19 mouse cellular contexts compared by ENCODE assay signal in the genomic region with DNA sequence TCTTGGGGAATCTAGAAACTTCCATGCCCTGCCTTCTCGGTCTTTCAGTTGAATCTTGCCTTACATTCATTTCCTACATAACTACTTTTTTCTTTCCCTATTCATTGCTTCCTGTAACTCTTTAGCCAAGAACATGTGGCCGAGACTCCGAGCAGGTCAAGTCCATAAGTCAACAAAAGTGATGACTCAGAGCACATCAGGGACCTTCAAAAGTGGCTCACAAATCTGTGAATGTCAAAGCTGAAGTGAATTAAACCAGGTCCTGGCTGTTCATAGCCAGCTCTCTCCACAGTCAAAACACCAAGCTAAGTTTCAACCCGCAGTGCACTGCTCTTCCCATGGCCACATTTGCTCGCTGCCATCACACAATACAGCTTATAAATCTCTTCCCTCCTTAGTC.
DNase-seq lines count a peak whose midpoint lies in the region; ATAC-seq and TF ChIP-seq lines count a peak whose summit lies in the region.
"Had no signal": no experiment of that assay in that cellular context is flagged by ENCODE, and none has a peak within 500 bp of the region (broad histone marks: within the 10 kb centered on the region; RNA-seq: fewer than 3 reads in every experiment).

No protein-coding gene starts in this region.

- no peak for ATAC-seq in kidney, postnatal 0 days (replicated peaks; ENCODE audit: low FRiP score, low read depth)
- ATAC-seq: forebrain, embryonic 16.5 days had no signal

- 59% methylated on average over 5 of the region's 5 CpGs for WGBS in kidney, postnatal 0 days

- H3K27me3 ChIP-seq in kidney, postnatal 0 days (ENCODE audit: insufficient read depth, low read length): no peaks in the 10 kb centered on the region
- H3K27me3 ChIP-seq: embryonic facial prominence, embryonic 15.5 days; hindbrain, embryonic 15.5 days had no signal

- no peak overlapping the region for H3K4me3 ChIP-seq in kidney, postnatal 0 days (replicated peaks; ENCODE audit: low read depth, low read length)
- H3K4me3 ChIP-seq in embryonic fibroblast, embryonic 13.5 days (ENCODE audit: insufficient read depth, low read length): no peak overlapping the region
- H3K4me3 ChIP-seq: embryonic facial prominence, embryonic 15.5 days; forebrain, embryonic 12.5 days; heart, embryonic 13.5 days; hindbrain, embryonic 15.5 days had no signal

- H3K27ac ChIP-seq in kidney, postnatal 0 days: no peak overlapping the region
- peak overlapping the region; percentile 57 for H3K27ac ChIP-seq in embryonic fibroblast, embryonic 13.5 days (ENCODE audit: insufficient read depth, low read length)
- H3K27ac ChIP-seq: embryonic facial prominence, embryonic 15.5 days; forebrain, embryonic 12.5 days; heart, embryonic 13.5 days; hindbrain, embryonic 15.5 days had no signal

- H3K4me1 ChIP-seq in kidney, postnatal 0 days (replicated peaks; ENCODE audit: insufficient read depth, low read length): no peaks in the 10 kb centered on the region
- peaks cover 10% of the 10 kb centered on the region for H3K4me1 ChIP-seq in embryonic fibroblast, embryonic 13.5 days (ENCODE audit: control insufficient read depth, insufficient read depth, low read length)
- H3K4me1 ChIP-seq: embryonic facial prominence, embryonic 15.5 days; forebrain, embryonic 12.5 days; hindbrain, embryonic 15.5 days had no signal

- no peak overlapping the region for H3K9ac ChIP-seq in kidney, postnatal 0 days (ENCODE audit: low read depth, low read length)
- H3K9ac ChIP-seq: embryonic facial prominence, embryonic 15.5 days; forebrain, embryonic 12.5 days; heart, embryonic 13.5 days; hindbrain, embryonic 15.5 days had no signal

- no peak for TF ChIP-seq POLR2A in embryonic fibroblast, embryonic 13.5 days (IDR thresholded peaks at IDR 0.05; ENCODE audit: low read depth, low read length)

- no peak for TF ChIP-seq CTCF in kidney, postnatal 0 days (IDR thresholded peaks at IDR 0.05; ENCODE audit: low read depth)
- no peak for TF ChIP-seq CTCF in embryonic fibroblast, embryonic 13.5 days (IDR thresholded peaks at IDR 0.05; ENCODE audit: borderline replicate concordance, insufficient read depth, low read length)

- H3K36me3 ChIP-seq in kidney, postnatal 0 days (ENCODE audit: insufficient read depth, low read length): no peaks in the 10 kb centered on the region
- H3K36me3 ChIP-seq: embryonic facial prominence, embryonic 15.5 days; forebrain, embryonic 12.5 days; heart, embryonic 13.5 days; hindbrain, embryonic 15.5 days had no signal

- no peak overlapping the region for H3K4me2 ChIP-seq in kidney, postnatal 0 days (ENCODE audit: low read length)
- H3K4me2 ChIP-seq: embryonic facial prominence, embryonic 15.5 days; forebrain, embryonic 12.5 days; heart, embryonic 13.5 days; hindbrain, embryonic 15.5 days had no signal

- DNase-seq in adrenal gland, adult (ENCODE audit: inconsistent age in 2 of 2, low spot score in 1 of 2): peak; percentile 71 to 86
- no peak for DNase-seq in adrenal gland, postnatal 4 days (ENCODE audit: low spot score in 2 of 2)
- DNase-seq in kidney, postnatal 0 days (ENCODE audit: low spot score): peak; percentile 43
- DNase-seq in kidney, adult 18-20 months: no peak
- DNase-seq in adrenal gland, adult 8-10 months: peak; percentile 70
- DNase-seq in layer of hippocampus, adult 8-10 months (ENCODE audit: low spot score in 2 of 2): no peak
- DNase-seq in layer of hippocampus, adult 9-10 months (ENCODE audit: low spot score): no peak
- DNase-seq: cerebellum, adult 2 months; cerebellum, postnatal 14 days; embryo, embryonic 11 days; gastrocnemius, postnatal 14 days; heart, postnatal 36 days; kidney, adult 11 months had no signal

- no peaks in the 10 kb centered on the region for H3K9me3 ChIP-seq in kidney, postnatal 0 days (replicated peaks; ENCODE audit: low read length)
- H3K9me3 ChIP-seq: embryonic facial prominence, embryonic 15.5 days; forebrain, embryonic 12.5 days; heart, embryonic 13.5 days; hindbrain, embryonic 15.5 days had no signal

Comparison
In these comparisons a context has a peak if more than half of its experiments do, and no peak if none do; other contexts are left out.
1. DNase-seq: peak in adrenal gland, adult (2 of 2), kidney, postnatal 0 days (single experiment) and adrenal gland, adult 8-10 months (single experiment); none in adrenal gland, postnatal 4 days (0 of 2), kidney, adult 18-20 months (single experiment), layer of hippocampus, adult 8-10 months (0 of 2) and layer of hippocampus, adult 9-10 months (single experiment).